Mouse (Mus musculus) kidney, postnatal 25 days (tissue): ENCODE data around the gene Adgre4.
"Not testable (repeated sequence)": the region's sequence is repeated elsewhere in the genome, so short reads cannot be mapped to it uniquely, and the experiment has no call there.

ENCODE experiments used
- DNase-seq, 2 experiments: peaks; one replicate each; pipeline ENCODE4 v3.0.0; 2021; ENCODE audit warnings: mixed read lengths in 2 of 2

Gene Adgre4

DNA sequence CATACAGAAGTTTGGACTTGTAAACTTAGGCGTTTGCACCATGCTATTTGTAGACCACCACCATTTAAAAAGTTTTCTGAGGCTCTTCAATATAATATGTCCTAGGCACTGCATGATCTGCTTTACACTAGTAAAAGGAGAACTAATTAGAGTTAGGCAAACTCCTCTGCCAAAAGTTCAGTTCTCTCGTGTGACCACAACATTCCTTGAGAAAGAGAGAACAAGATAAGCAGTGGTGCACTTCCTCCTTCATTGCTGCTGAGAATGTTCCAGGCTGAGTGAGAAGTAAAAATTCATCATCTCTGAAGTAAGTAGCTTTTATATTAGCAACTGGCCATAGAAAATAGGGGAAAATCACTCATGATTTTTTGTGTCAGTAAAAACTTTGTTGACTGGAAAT, at the start of gene Adgre4:
Gene Adgre4 (plus strand): TSS at position 199 of the 400 bp plus-strand sequence.
- no peak for DNase-seq

DNA sequence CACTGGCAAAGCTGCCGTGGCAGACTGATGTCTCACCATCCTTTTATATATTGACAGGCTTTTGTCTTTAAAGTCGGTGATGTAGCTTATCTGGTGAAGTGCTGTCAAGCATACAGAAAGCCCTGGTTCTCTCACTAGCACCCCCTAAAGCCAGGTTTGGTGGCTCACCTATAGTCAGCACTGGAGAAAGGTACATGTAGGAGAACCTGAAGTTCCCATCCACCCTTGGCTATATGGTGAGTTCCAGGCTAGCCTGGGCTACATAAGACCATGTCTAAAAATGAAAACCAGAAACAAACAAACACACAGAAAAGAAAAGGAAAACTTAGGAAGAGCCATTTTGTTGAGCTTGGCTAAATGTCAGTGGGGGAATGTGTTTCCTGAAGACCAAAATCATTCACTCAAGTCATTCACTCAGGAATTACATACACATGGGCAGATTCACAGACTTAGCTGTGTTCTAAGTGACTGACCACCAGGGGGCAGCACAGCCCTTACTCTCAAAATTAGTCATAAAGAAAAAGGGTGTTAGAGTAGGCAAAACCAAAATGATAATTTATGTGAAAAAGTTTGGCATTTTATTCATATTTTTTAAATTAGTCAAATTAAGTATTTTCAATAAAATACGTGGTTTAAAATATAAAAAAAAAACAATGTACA, 47.5 kb upstream of the Adgre4 start:
- peak; percentile 79 to 89 for DNase-seq

DNA sequence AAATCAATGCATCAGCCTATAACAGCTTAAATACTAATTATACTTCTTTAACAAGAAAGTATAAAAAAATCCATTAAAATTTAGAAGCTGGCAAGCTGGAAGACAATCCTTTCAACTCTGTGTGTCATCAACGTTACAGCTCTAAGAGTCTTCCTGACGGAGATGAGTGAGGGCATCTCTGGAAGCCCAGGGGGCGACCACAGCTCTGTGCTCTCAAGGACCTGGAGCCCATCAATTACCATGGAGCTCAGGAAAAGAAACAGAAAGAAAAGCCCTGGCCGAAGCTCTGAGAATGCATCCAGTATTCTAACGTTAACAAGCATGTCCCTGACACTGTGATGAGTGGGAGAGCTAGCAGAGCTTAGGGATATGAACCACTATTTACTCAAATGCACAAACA, 46.9 kb upstream of the Adgre4 start:
- no peak for DNase-seq

DNA sequence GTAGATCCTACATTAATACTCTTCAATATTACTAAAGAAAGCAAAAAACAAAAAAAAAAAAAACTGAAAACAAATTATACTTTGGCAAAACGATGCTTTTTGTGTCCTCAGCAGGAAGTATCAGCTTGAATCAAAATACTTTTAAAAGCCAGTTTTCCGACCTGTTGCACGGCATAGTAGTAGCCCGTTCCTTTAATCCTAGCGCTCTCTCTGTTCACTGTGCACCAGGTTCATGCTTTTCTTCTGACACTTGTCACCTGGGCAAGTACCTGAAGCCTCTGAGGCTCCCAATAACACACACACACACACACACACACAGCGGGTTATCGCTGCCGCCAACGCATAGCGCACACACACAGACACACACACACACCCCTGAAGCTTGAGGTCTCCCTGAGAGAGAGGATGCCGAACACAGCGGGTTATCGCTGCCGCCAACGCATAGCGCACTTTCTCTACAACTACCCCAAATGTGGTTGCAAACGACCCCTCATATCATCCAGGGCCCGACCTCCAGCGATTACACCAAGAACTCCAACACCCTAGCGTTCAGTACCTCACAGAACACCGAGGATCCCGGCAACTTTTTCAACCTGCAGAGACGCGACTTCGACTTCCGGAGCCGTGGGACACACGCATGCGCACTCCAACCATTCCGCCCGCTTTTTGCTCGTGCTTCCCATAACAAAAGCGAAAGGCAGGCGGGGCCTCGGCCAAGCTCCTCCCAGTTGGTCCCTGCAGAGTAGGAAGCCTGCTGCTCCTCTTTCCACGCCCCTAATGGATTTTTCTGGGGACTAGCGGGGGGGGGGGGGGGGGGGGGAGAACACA, 37.6 kb upstream of the Adgre4 start, which contains the start of gene Pot1b:
Gene Pot1b (minus strand): TSS at position 645 of the 828 bp plus-strand sequence.
- peak; percentile 99 for DNase-seq

DNA sequence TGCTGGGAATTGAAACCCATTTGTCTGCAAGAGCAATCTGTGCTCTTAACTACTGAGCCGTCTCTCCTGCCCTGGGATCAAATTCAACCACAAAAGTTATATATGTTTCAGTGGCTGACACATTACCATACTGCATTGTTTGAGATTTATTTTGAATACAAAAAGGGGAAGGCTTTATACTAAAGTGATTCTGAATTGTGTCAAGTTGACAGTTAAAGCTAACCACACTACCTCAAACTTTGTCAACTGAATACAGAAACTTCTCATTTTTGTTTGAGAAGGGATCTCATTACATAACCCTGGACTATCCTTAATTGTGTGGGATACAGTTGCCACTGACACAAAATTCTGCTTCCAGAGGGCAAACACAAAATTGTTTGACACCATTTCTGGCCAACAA, 28.5 kb upstream of the Adgre4 start:
- no peak for DNase-seq

DNA sequence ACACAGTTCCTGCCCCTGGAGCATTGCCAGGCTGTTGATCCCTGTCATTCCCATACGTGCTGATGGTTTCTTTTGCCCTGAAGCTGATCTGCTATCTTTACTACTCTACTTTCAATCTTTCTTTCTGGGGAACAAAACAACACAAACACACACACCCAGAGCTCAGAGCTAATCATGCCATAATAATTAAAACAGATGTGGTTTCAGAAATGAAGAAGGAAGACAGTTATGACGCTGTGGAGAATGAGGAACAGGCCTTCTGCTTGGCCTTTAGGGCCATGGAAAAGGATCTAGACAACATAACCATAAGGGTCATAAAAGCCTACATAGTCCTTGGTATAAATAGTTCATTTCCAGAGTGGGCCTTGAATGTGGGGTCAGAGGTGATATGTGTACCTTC, 27.5 kb upstream of the Adgre4 start:
- no peak for DNase-seq

DNA sequence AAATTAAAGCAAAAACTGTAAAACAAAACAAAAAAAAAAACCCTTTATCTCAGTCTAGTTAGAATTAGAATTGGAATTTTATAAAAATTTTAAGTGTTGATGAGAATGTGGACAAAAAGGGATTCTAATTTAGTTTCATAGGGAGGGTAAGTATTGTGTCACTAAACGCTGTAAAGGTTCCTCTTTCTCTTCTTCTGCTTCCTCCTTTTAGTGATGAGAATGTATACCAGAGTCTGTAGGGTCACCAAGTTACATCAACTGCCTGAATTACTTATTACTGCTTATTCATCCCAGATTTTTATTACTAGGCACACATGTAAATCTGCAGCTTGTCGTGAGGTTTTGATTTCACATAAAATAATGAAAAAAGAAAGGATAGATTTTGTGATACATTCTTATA, 23.6 kb upstream of the Adgre4 start:
- no peak for DNase-seq

DNA sequence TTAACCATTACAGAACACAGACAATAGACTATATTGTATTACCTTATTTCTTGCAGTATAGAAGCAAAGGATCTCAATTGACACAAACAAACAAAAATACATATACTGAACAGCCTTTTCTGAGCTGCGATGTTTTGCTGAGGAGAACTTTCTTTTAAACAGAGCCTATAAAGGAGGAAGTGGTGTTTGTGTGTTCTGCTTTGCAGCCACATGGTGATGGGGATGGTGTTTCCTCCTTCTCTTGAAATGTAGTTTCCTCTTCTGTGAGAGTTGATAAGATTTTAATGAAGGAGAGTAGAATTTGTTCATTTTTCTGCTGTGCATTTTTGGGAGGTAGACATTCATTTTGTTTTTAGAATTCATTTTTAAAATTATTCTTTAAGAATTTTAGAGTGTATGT, 13.1 kb upstream of the Adgre4 start:
- DNase-seq, result no peak

DNA sequence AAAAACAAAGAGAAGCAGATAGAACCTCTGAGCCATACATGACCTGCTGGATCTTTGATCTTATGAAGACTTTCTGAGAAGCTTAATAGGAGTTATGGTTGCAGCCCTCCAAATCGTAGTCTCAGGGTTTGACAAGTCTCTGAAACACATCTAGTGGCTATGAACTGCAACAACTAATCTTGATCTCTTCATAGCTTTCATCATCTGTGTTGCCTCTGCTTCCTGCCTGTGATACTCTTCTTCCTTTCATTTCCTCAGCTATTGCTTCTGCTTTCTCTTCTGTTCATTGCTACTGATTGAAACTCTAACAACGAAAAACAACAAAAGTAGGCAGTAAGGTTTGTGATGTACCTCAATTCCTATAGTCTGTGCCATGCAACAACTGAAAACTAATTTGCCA, 1.4 kb downstream of the Adgre4 start:
- no peak for DNase-seq

DNA sequence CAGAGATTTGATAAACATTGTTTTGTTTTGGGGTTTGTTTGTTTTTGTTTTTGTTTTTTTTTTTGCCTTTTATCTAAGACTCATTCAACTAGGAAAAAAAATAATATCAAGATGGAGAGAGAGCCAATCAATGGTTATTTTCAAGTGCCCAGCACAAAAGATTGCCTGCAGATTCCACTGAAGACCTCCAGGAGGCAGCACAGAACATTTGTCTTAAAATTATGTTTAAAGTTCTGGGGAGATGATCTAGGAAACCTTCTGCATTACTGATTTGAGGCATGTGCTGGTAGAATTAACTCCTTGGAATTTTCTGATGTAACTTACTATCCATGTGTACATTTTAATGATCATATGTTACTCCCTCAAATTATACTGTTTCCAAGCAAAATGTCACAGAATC, 63.9 kb downstream of the Adgre4 start:
- no peak for DNase-seq

DNA sequence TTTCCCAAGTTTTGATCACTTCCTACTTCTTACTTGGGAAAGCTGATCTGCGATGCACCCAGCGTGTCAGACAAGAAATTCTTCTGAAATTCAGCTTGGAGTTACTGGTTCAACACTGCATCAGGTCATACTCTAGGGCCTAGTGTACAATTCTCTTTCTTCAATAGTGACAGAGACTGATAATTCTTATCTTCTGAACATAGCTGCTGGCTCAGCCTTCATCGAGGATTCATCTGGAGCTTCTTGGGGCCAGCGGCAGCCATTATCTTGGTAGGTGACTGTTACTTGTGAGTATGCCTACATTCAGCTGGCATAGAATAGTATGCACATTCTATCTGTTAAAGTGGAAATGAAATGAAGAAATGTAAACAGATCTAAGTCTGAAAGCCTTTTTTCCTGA, 67.1 kb downstream of the Adgre4 start:
- no peak for DNase-seq

DNA sequence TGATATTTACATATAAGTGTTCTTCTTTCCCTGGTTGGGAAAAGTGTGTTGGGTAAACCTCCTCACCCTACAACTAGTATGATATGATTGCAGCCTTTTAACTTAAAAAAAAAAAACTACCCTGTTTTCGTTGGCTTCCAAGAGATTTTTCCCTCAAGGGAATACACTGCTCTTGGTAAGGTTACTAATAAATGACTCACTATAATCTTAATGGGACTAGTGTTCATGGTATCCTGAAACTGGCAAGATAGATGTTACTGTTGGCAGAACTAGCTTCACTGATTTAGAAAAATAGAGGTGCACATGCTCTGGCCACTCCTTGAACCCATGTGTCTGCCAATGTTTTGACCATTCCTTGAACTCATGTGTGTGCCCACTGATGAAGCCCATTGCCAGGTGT, 71.8 kb downstream of the Adgre4 start:
- no peak for DNase-seq

DNA sequence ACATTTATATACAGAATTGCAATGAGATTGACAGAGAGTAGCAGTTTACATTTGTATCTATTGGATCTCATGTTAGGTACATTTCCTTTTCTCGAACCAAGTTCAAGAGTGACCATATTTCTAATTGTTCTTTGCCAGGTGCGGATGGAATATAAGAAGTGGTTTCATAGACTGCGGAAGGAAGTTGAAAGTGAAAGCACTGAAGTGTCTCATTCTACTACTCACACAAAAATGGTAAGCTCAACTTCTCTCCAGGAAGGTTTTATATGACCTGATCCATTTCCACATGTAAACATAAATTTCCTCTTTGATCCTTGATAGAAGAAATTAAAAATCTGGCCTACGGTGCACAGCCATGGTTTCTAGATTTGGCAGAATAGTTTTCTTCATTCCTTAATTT, 93.3 kb downstream of the Adgre4 start:
- DNase-seq, result no peak

DNA sequence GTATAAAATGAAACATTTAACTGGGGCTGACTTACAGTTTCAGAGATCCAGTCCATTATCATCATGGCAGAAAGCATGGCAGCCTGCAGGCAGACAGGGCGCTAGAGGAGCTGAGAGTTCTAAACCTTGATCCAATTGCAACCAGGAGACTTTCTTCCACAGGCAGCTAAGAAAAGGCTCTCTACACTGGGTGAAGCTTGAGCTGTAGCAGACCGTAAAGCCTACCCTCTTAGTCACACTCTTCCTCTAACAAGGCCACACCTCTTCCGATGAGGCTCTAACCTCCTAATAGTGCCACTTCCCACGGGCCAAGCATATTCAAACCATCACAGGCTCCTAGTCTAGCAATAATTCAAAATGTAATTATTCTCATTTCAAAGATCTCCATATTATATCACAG, 127.4 kb downstream of the Adgre4 start:
- DNase-seq, result no peak

DNA sequence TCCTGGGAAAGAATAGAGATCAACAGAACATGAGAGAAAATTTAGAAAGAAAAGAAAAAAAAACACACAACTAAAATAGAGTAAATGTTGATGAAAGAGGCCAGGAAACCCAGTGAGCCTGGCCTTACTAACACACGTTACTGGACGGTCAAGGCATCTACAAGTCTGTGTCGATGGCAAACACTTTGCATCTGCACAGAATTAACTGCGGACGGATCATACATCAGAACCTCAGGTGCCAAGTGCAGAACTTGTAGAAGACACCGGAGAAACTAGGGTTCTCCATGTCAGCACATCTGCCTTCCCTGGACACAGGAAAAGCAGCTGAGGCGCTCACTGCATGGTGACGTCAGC, 128.5 kb downstream of the Adgre4 start:
- not testable (repeated sequence) for DNase-seq

DNA sequence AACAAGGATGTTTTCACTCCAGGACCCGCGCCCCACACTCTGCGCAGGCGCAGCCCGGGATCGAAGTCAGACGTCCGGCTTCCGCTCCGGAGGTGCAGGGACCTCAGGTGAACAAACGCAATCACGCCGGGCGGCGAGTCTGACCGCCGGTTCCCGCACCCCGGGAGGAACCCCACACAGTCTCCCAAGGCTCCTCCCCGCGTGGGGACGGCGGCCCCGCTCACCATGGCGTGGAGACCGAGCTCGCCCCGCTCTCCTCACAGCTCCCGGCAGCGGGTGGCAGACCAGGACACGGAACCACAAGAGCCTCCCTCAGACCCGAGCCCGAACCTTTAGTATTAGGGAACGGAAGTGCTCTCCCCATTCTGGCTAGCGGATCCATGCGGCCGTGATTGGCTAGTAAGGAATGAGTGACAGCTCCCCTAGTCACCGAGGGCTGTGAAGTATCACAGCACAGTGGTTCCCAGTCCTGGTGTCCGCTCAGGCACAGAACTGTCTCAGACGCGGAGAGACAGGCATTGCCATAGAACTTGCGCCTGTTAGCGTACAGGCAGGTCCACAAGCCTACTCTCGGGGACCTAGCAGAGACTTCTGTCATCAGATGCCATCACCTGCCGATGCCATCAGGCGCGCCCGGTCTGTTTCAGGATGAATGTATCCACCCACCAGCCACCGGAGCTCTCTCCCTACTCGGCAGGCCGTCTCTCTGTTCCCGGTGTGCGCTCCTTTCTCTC, 129.0 kb downstream of the Adgre4 start, which contains the start of gene Zfp119a:
Gene Zfp119a (minus strand): TSS at position 295 of the 734 bp plus-strand sequence.
- DNase-seq, result peak; percentile 82 to 92

DNA sequence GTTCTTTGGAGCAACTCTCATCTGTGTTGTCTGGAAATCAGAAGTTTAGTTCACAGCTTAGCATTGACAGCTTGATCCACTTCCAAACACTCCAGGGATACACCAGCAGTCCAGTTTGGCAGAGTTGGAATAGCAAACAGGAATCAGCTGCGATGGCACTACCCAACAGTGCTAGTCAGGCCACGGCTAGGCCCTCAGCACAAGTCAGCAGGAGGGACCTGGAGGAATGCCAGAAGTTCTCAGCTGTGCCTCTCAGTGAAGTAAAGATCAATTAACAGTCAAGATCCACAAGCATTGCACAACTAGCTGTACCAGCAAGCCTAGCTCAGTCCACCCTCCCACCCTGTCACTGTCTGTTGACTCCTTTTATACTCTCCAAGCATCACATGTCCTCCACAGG, 133.8 kb downstream of the Adgre4 start:
- peak; percentile 9 to 32 for DNase-seq

DNA sequence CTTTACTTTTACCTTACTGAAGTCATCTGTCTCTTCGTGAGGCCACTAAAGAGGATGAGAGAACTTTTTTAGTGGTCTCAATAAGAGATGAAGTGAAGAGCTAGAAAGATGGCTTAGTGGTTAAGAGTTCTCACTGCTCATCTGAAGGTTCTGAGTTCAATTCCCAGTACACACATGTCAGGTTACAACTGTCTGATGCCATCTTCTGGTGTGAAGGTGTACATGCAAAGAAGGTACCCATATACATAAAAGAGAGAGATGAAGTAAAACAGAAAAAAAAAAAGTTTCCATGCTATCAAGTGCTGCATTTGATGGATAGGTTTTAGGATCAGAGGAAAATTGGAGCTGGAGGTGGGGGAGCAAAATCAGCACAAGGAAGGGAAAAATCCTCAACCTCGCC, 135.1 kb downstream of the Adgre4 start:
- DNase-seq, result no peak

DNA sequence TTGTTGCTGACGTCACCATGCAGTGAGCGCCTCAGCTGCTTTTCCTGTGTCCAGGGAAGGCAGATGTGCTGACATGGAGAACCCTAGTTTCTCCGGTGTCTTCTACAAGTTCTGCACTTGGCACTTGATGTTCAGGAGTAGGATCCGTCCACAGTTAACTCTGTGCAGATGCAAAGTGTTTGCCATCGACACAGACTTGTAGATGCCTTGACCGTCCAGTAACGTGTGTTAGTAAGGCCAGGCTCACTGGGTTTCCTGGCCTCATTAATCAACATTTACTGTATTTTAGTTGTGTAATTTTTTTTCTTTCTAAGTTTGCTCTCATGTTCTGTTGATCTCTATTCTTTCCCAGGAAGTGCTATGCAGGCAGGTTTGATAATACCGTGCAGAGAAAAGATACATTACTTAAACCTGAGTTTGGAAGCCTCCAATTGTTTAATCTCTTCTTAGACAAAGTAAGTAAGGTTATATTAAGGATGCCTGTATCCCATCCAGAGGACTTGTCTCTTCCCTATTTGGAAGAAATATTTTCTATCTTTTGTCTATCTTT, 142.7 kb downstream of the Adgre4 start:
- DNase-seq, result peak in 1 of 2 experiments; percentile 30

DNA sequence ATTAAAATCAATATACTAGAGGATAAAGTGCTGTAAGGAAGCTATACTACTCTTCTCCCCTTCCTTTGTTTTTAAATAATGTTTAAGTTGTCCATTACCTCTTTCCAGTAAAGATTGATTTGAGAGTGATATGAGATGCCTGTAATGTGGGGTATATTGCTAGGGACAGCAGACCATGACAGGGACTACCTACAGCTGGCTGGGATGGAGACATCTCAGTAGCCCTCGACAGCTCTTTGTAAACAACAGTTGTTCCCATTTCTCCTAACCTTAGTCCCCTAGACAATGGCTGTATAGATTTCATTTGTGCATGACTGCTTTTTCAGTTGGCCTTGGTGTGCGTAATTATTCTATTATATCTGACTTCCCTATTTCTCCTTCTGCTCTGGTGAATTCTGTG, 153.3 kb downstream of the Adgre4 start:
- no peak for DNase-seq
